Mouse (Mus musculus): ENCODE measurements at regions not wholly inside any gene's neighbourhood (a gene's known extent, or its start where the extent isn't known, plus 50 kb on each side); places are given as distances from the start of the nearest gene placed in this dataset.

- no peaks in the 10 kb centered on the region for H3K36me3 ChIP-seq (replicated peaks)
- H3K9me3 ChIP-seq = no peaks in the 10 kb centered on the region
- no peak overlapping the region for H3K9ac ChIP-seq
- ATAC-seq (replicated peaks) = no peak
- no peaks in the 10 kb centered on the region for H3K4me1 ChIP-seq
- H3K4me2 ChIP-seq = no peak overlapping the region
- no peak overlapping the region for H3K4me3 ChIP-seq
- no peak overlapping the region for H3K27ac ChIP-seq
- no peaks in the 10 kb centered on the region for H3K27me3 ChIP-seq (replicated peaks)
These were observed 236.6 kb upstream of the Tle1 start for GRCm38 (mm10) chr4:72437367-72437766.

GRCm38 (mm10) chr4:72425316-72425715, 224.6 kb upstream of the Tle1 start:
- no peak overlapping the region for H3K4me3 ChIP-seq
- no peak overlapping the region for H3K4me2 ChIP-seq
- no peaks in the 10 kb centered on the region for H3K9me3 ChIP-seq
- no peaks in the 10 kb centered on the region for H3K36me3 ChIP-seq (replicated peaks)
- no peak overlapping the region for H3K9ac ChIP-seq
- no peaks in the 10 kb centered on the region for H3K27me3 ChIP-seq (replicated peaks)
- no peak overlapping the region for H3K27ac ChIP-seq
- H3K4me1 ChIP-seq = no peaks in the 10 kb centered on the region
- 88% methylated on average over 1 of the region's 1 CpGs for WGBS
- ATAC-seq (replicated peaks) = no peak

GRCm38 (mm10) chr4:72412100-72412788, 211.5 kb upstream of the Tle1 start:
- Histone ChIP-seq H3K9me3 (no peaks in the 10 kb centered on the region), H3K4me2 (no peak overlapping the region), H3K4me1 (no peaks in the 10 kb centered on the region), H3K36me3 (replicated peaks) (no peaks in the 10 kb centered on the region), H3K9ac (no peak overlapping the region), H3K27me3 (replicated peaks) (no peaks in the 10 kb centered on the region), H3K4me3 (no peak overlapping the region), H3K27ac (no peak overlapping the region)
- 87% methylated on average over 8 of the region's 8 CpGs for WGBS
- ATAC-seq (replicated peaks) = no peak

GRCm38 (mm10) chr4:72411343-72411742, 210.6 kb upstream of the Tle1 start:
- H3K9ac ChIP-seq = no peak overlapping the region
- no peaks in the 10 kb centered on the region for H3K9me3 ChIP-seq
- H3K4me2 ChIP-seq = no peak overlapping the region
- H3K27ac ChIP-seq = no peak overlapping the region
- WGBS = 95% methylated on average over 3 of the region's 3 CpGs
- no peaks in the 10 kb centered on the region for H3K36me3 ChIP-seq (replicated peaks)
- no peaks in the 10 kb centered on the region for H3K27me3 ChIP-seq (replicated peaks)
- ATAC-seq (replicated peaks) = no peak
- no peaks in the 10 kb centered on the region for H3K4me1 ChIP-seq
- H3K4me3 ChIP-seq = no peak overlapping the region

GRCm38 (mm10) chr4:72400759-72401158, 200.0 kb upstream of the Tle1 start:
- no peaks in the 10 kb centered on the region for H3K4me1 ChIP-seq
- no peaks in the 10 kb centered on the region for H3K9me3 ChIP-seq
- H3K27ac ChIP-seq = no peak overlapping the region
- H3K9ac ChIP-seq = no peak overlapping the region
- no peaks in the 10 kb centered on the region for H3K36me3 ChIP-seq (replicated peaks)
- no peak for ATAC-seq (replicated peaks)
- WGBS = 87% methylated on average over 1 of the region's 1 CpGs
- H3K27me3 ChIP-seq (replicated peaks) = no peaks in the 10 kb centered on the region
- no peak overlapping the region for H3K4me2 ChIP-seq
- H3K4me3 ChIP-seq = no peak overlapping the region

GRCm38 (mm10) chr4:72391887-72392435, 191.2 kb upstream of the Tle1 start:
- no peak overlapping the region for H3K27ac ChIP-seq
- no peaks in the 10 kb centered on the region for H3K9me3 ChIP-seq
- no peaks in the 10 kb centered on the region for H3K4me1 ChIP-seq
- ATAC-seq (replicated peaks) = peak; percentile 50; the same call in 1 of the 2 replicates
- no peak overlapping the region for H3K9ac ChIP-seq
- H3K4me2 ChIP-seq = no peak overlapping the region
- no peaks in the 10 kb centered on the region for H3K36me3 ChIP-seq (replicated peaks)
- H3K4me3 ChIP-seq = no peak overlapping the region
- WGBS = 63% methylated on average over 3 of the region's 3 CpGs
- no peaks in the 10 kb centered on the region; the same call in 1 of the 2 replicates for H3K27me3 ChIP-seq (replicated peaks)

- no peaks in the 10 kb centered on the region for H3K9me3 ChIP-seq
- no peaks in the 10 kb centered on the region for H3K36me3 ChIP-seq (replicated peaks)
- H3K4me1 ChIP-seq = peaks cover 10% of the 10 kb centered on the region
- H3K4me3 ChIP-seq = no peak overlapping the region
- no peak for ATAC-seq (replicated peaks)
- no peak overlapping the region for H3K9ac ChIP-seq
- H3K4me2 ChIP-seq = no peak overlapping the region
- no peak overlapping the region for H3K27ac ChIP-seq
- 73% methylated on average over 5 of the region's 5 CpGs for WGBS
- no peaks in the 10 kb centered on the region; the same call in 1 of the 2 replicates for H3K27me3 ChIP-seq (replicated peaks)
These were observed 189.3 kb upstream of the Tle1 start for GRCm38 (mm10) chr4:72389811-72390625.

GRCm38 (mm10) chr4:72384901-72385264, 184.2 kb upstream of the Tle1 start:
- 14% methylated on average over 12 of the region's 12 CpGs for WGBS
- H3K27me3 ChIP-seq (replicated peaks) = no peaks in the 10 kb centered on the region; the same call in 1 of the 2 replicates
- peaks cover 52% of the 10 kb centered on the region for H3K4me1 ChIP-seq
- no peaks in the 10 kb centered on the region for H3K9me3 ChIP-seq
- no peaks in the 10 kb centered on the region for H3K36me3 ChIP-seq (replicated peaks)
- peak overlapping the region; percentile 28 for H3K4me2 ChIP-seq
- H3K27ac ChIP-seq = peak overlapping the region; percentile 44; the same call in 1 of the 2 replicates
- H3K4me3 ChIP-seq = no peak overlapping the region
- no peak overlapping the region for H3K9ac ChIP-seq
- peak; percentile 82 for ATAC-seq (replicated peaks)

GRCm38 (mm10) chr4:72384259-72384900, 183.7 kb upstream of the Tle1 start:
- H3K9ac ChIP-seq = no peak overlapping the region
- 24% methylated on average over 5 of the region's 5 CpGs for WGBS
- peak overlapping the region; percentile 28; the same call in 1 of the 2 replicates for H3K4me2 ChIP-seq
- peak; percentile 31 for ATAC-seq (replicated peaks)
- H3K36me3 ChIP-seq (replicated peaks) = no peaks in the 10 kb centered on the region
- H3K9me3 ChIP-seq = no peaks in the 10 kb centered on the region
- no peaks in the 10 kb centered on the region; the same call in 1 of the 2 replicates for H3K27me3 ChIP-seq (replicated peaks)
- H3K4me1 ChIP-seq = peaks cover 52% of the 10 kb centered on the region
- H3K27ac ChIP-seq = peak overlapping the region; percentile 44
- no peak overlapping the region for H3K4me3 ChIP-seq

GRCm38 (mm10) chr4:72383729-72384128, 183.0 kb upstream of the Tle1 start:
- Histone ChIP-seq H3K4me3 (no peak overlapping the region), H3K4me1 (peaks cover 52% of the 10 kb centered on the region), H3K9me3 (no peaks in the 10 kb centered on the region), H3K4me2 (no peak overlapping the region), H3K27ac (peak overlapping the region; percentile 56; the same call in 1 of the 2 replicates), H3K36me3 (replicated peaks) (no peaks in the 10 kb centered on the region), H3K27me3 (replicated peaks) (no peaks in the 10 kb centered on the region; the same call in 1 of the 2 replicates), H3K9ac (no peak overlapping the region)
- ATAC-seq (replicated peaks) = no peak
- WGBS = 27% methylated on average over 2 of the region's 2 CpGs

GRCm38 (mm10) chr4:72382517-72383147, 181.9 kb upstream of the Tle1 start:
- peak overlapping the region; percentile 25 for H3K4me3 ChIP-seq
- peak; percentile 85 for ATAC-seq (replicated peaks)
- no peak overlapping the region for H3K9ac ChIP-seq
- H3K27me3 ChIP-seq (replicated peaks) = no peaks in the 10 kb centered on the region; the same call in 1 of the 2 replicates
- H3K27ac ChIP-seq = peak overlapping the region; percentile 56
- peak overlapping the region; percentile 44 for H3K4me2 ChIP-seq
- peaks cover 52% of the 10 kb centered on the region for H3K4me1 ChIP-seq
- WGBS = 18% methylated on average over 11 of the region's 11 CpGs
- no peaks in the 10 kb centered on the region for H3K36me3 ChIP-seq (replicated peaks)
- no peaks in the 10 kb centered on the region for H3K9me3 ChIP-seq

Data from midbrain, embryonic 15.5 days (tissue).